Mouse (Mus musculus): ENCODE measurements around the gene Ybx1.

- TF ChIP-seq POLR2A (IDR thresholded peaks at IDR 0.05; ENCODE audit: insufficient read depth, low read depth, low read length) (peak; percentile 70; the same call in 1 of the 2 replicates), CTCF (IDR thresholded peaks at IDR 0.05) (peak; percentile 55)
Observed at GRCm38 (mm10) chr4:119275226-119275625, 19.2 kb downstream of the Ybx1 start.

Measured in heart, adult 2 months (tissue).